ENCODE assay signal across 9 mouse cellular contexts in genomic region chr1:125382622-125383021, GRCm38 (mm10). TPM values are rescaled to one million over a fixed set of nuclear protein-coding genes. Genes with fewer than 3 reads are reported as not detected.
A peak's percentile ranks its signal among the peaks of the same experiment; 100 is the strongest.
DNase-seq lines count a peak whose midpoint lies in the region; ATAC-seq and TF ChIP-seq lines count a peak whose summit lies in the region.
"Had no signal": no experiment of that assay in that cellular context is flagged by ENCODE, and none has a peak within 500 bp of the region (broad histone marks: within the 10 kb centered on the region; RNA-seq: fewer than 3 reads in every experiment).

No protein-coding gene starts in this region.

- peak; percentile 37 for DNase-seq in kidney, adult 2 months
- no peak for DNase-seq in kidney, postnatal 14 days
- peak; percentile 58 for DNase-seq in CH12.LX (ENCODE audit: extremely low read depth)
- DNase-seq in c-Kit-positive CD71-positive TER-119-negative erythroid progenitor cells, embryonic 14.5 days (ENCODE audit: low read depth): peak; percentile 41
- DNase-seq in frontal cortex, adult 2 months (ENCODE audit: extremely low spot score in 1 of 2, low spot score in 1 of 2): no peak
- DNase-seq in layer of hippocampus, adult 9-11 months: no peak

- 0 out of 2 replicates have a peak, but pooled peaks have one; percentile 8 for TF ChIP-seq CTCF in kidney, adult 2 months (conservative IDR thresholded peaks at IDR 0.05; ENCODE audit: insufficient read depth, insufficient read length, low read depth, low read length)
- peak; percentile 15 to 67; a peak in 2 of 4 replicates for TF ChIP-seq CTCF in CH12.LX (conservative IDR thresholded peaks at IDR 0.05 in 1 of 2, IDR thresholded peaks at IDR 0.05 in 1 of 2; ENCODE audit: low read depth in 2 of 2, low read length in 2 of 2)

- in situ Hi-C loops in CH12.LX (cut with MboI; ENCODE audit: low pct_ligation_motif_present, low pct_unique_long_range_greater_than_20kb, low sequenced_read_pairs): no loop called here

- peak; percentile 74 for TF ChIP-seq RAD21 in CH12.LX (IDR thresholded peaks at IDR 0.05; ENCODE audit: low read depth, low read length)

- H3K9me3 ChIP-seq in CH12.LX (replicated peaks; ENCODE audit: low read length): no peaks in the 10 kb centered on the region
- H3K9me3 ChIP-seq: lung, embryonic 15.5 days had no signal

- peak; percentile 69 for ATAC-seq in megakaryocyte, adult 5-6 weeks (ENCODE audit: poor library complexity, severe bottlenecking)
- no peak for ATAC-seq in cerebellum, adult (ENCODE audit: insufficient number of reproducible peaks, low FRiP score, low TSS enrichment)

- no peak overlapping the region for H3K9ac ChIP-seq in CH12.LX (ENCODE audit: insufficient read depth, low read depth)
- H3K9ac ChIP-seq: lung, embryonic 15.5 days had no signal

- TF ChIP-seq POLR2A in kidney, adult 2 months (IDR thresholded peaks at IDR 0.05; ENCODE audit: low read depth, low read length): no peak
- no peak for TF ChIP-seq POLR2A in CH12.LX (IDR thresholded peaks at IDR 0.05; ENCODE audit: low read depth, low read length)

- dilution Hi-C loops in CH12.LX (cut with MboI; ENCODE audit: extremely low pct_ligation_motif_present, extremely low pct_unique_long_range_greater_than_20kb, low sequenced_read_pairs): no loop called here

- no peak for TF ChIP-seq EP300 in CH12.LX (IDR thresholded peaks at IDR 0.05; ENCODE audit: low read length)

- no peaks in the 10 kb centered on the region for H3K79me2 ChIP-seq in CH12.LX (replicated peaks; ENCODE audit: control insufficient read depth, extremely low read depth, insufficient read depth, poor library complexity, severe bottlenecking)

- no peak overlapping the region for H3K27ac ChIP-seq in kidney, adult 2 months (ENCODE audit: insufficient read depth, low read depth, low read length)
- H3K27ac ChIP-seq in CH12.LX (ENCODE audit: insufficient read depth, low read depth): no peak overlapping the region
- H3K27ac ChIP-seq: lung, embryonic 15.5 days had no signal

- H3K4me2 ChIP-seq in CH12.LX (ENCODE audit: insufficient read depth, low read depth, poor library complexity, severe bottlenecking): no peak overlapping the region
- H3K4me2 ChIP-seq: lung, embryonic 15.5 days had no signal

- no peaks in the 10 kb centered on the region for H3K4me1 ChIP-seq in kidney, adult 2 months (ENCODE audit: control insufficient read depth, insufficient read depth, low read length)
- H3K4me1 ChIP-seq in CH12.LX (ENCODE audit: control insufficient read depth in 1 of 2, insufficient read depth in 2 of 2): no peaks in the 10 kb centered on the region
- H3K4me1 ChIP-seq: lung, embryonic 15.5 days had no signal

- H3K36me3 ChIP-seq in kidney, adult 2 months (ENCODE audit: control insufficient read depth, insufficient read depth, low read length): no peaks in the 10 kb centered on the region
- H3K36me3 ChIP-seq in CH12.LX (replicated peaks in 1 of 2; ENCODE audit: control insufficient read depth in 1 of 2, insufficient read depth in 1 of 2, low read length in 1 of 2): no peaks in the 10 kb centered on the region
- H3K36me3 ChIP-seq: lung, embryonic 15.5 days had no signal

- WGBS in kidney, adult 2 months: 72% methylated on average over 6 of the region's 6 CpGs

- H3K27me3 ChIP-seq in kidney, adult 2 months (replicated peaks; ENCODE audit: control insufficient read depth, insufficient read depth, low read length): no peaks in the 10 kb centered on the region
- no peaks in the 10 kb centered on the region for H3K27me3 ChIP-seq in CH12.LX (replicated peaks)
- H3K27me3 ChIP-seq: lung, embryonic 15.5 days had no signal

- H3K4me3 ChIP-seq in kidney, adult 2 months (ENCODE audit: insufficient read depth, low read depth, low read length): no peak overlapping the region
- H3K4me3 ChIP-seq in CH12.LX (replicated peaks in 1 of 3; ENCODE audit: low read depth in 2 of 3, low read length in 2 of 3, poor library complexity in 1 of 3): no peak overlapping the region
- H3K4me3 ChIP-seq: lung, embryonic 15.5 days had no signal

TF ChIP-seq in CH12.LX, 34 proteins besides CTCF, POLR2A, EP300 and RAD21:
- TF ChIP-seq SMC3 (IDR thresholded peaks at IDR 0.05; ENCODE audit: low read depth, low read length): peak; percentile 57
- TF ChIP-seq MYC (IDR thresholded peaks at IDR 0.05; ENCODE audit: low read depth, low read length): no peak
- no peak for TF ChIP-seq IRF4 (IDR thresholded peaks at IDR 0.05; ENCODE audit: low read depth, low read length)

RNA-seq across cellular contexts. Expression of gene Actr3, which starts 52.9 kb away (rescaled TPM):
- 38.6 and 55.6 TPM in 2 replicates for polyA plus RNA-seq in kidney, adult 2 months (2012; rRNA removed)
- total RNA-seq in CH12.LX (2012; rRNA removed): 176 and 184 TPM in 2 replicates
- 513 and 576 TPM in 2 replicates for total RNA-seq in CH12.LX (2014; rRNA removed)
- polyA plus RNA-seq in CH12.LX (2012; ENCODE audit: insufficient read length, low read depth): 374 and 427 TPM in 2 replicates
- 1,201 and 1,297 TPM in 2 replicates for total RNA-seq in megakaryocyte, adult 5-6 weeks (2015)
- 1,894 and 2,105 TPM in 2 replicates for total RNA-seq in megakaryocyte, adult 5-6 weeks (2017)
- 98.4 and 107 TPM in 2 replicates for polyA plus RNA-seq in frontal cortex, adult 2 months (2012; rRNA removed)

Comparison
In these comparisons a context has a peak if more than half of its experiments do, and no peak if none do; other contexts are left out.
1. DNase-seq: peak in kidney, adult 2 months (single experiment), CH12.LX (single experiment) and c-Kit-positive CD71-positive TER-119-negative erythroid progenitor cells, embryonic 14.5 days (single experiment); none in kidney, postnatal 14 days (single experiment), frontal cortex, adult 2 months (0 of 2) and layer of hippocampus, adult 9-11 months (single experiment).